Mouse (Mus musculus) hindbrain, embryonic 13.5 days (tissue): Measurements from ENCODE around the gene Slmap. TPM values are rescaled to one million over a fixed set of nuclear protein-coding genes. Genes with fewer than 3 reads are reported as not detected.
"Not testable (repeated sequence)": the region's sequence is repeated elsewhere in the genome, so short reads cannot be mapped to it uniquely, and the experiment has no call there.

ENCODE experiments used
- ATAC-seq: fragments of 200-750 bp; cut with Nextera tagmentation; 2 replicates; pipeline ENCODE4 v1.8.0; 2017; ENCODE audit warnings: moderate TSS enrichment; ENCODE audit not compliant: low FRiP score
- H3K27ac ChIP-seq: fragments of 300-500 bp; sonication (generic); 2 replicates; pipeline ENCODE4 v1.5.1; 2015; ENCODE audit warnings: inconsistent platforms, mild to moderate bottlenecking, moderate library complexity
- H3K27me3 ChIP-seq: fragments of 300-500 bp; sonication (generic); 2 replicates; pipeline ENCODE4 v1.6.1; 2015; ENCODE audit warnings: mild to moderate bottlenecking, inconsistent platforms
- H3K36me3 ChIP-seq: fragments of 300-500 bp; sonication (generic); 2 replicates; pipeline ENCODE4 v1.6.1; 2015; ENCODE audit warnings: mild to moderate bottlenecking, inconsistent platforms
- H3K4me1 ChIP-seq: fragments of 300-500 bp; sonication (generic); replicated peaks from 2 replicates; pipeline ENCODE4 v1.6.1; 2015; ENCODE audit warnings: inconsistent platforms
- H3K4me2 ChIP-seq: fragments of 300-500 bp; sonication (generic); 2 replicates; pipeline ENCODE4 v1.6.1; 2015; ENCODE audit warnings: inconsistent platforms, mild to moderate bottlenecking, moderate library complexity
- H3K4me3 ChIP-seq: fragments of 300-500 bp; sonication (generic); 2 replicates; pipeline ENCODE4 v1.5.1; 2015; ENCODE audit warnings: mild to moderate bottlenecking, inconsistent platforms
- H3K9ac ChIP-seq: fragments of 300-500 bp; sonication (generic); 2 replicates; pipeline ENCODE4 v1.6.1; 2015; ENCODE audit warnings: mild to moderate bottlenecking, inconsistent platforms
- H3K9me3 ChIP-seq: fragments of 300-500 bp; sonication (generic); 2 replicates; pipeline ENCODE4 v1.6.1; 2016; ENCODE audit warnings: inconsistent platforms
- WGBS: fragments of 180-500 bp; shearing (Covaris S2); methylation state at CpG from one replicate; pipeline ENCODE4 v1.1.7; 2015; 5-methylcytosine and 5-hydroxymethylcytosine counted together
- polyA plus RNA-seq: library from polyadenylated mRNA; unstranded; fragments of >200 nt; fragmentation: Nextera tagmentation; extraction: Ambion mirVana; gene quantifications from 2 replicates; pipeline ENCODE4 v1.2.1, GENCODE M21; 2015

Slmap gene
- 11.4 and 13.3 TPM in 2 replicates for polyA plus RNA-seq

DNA sequence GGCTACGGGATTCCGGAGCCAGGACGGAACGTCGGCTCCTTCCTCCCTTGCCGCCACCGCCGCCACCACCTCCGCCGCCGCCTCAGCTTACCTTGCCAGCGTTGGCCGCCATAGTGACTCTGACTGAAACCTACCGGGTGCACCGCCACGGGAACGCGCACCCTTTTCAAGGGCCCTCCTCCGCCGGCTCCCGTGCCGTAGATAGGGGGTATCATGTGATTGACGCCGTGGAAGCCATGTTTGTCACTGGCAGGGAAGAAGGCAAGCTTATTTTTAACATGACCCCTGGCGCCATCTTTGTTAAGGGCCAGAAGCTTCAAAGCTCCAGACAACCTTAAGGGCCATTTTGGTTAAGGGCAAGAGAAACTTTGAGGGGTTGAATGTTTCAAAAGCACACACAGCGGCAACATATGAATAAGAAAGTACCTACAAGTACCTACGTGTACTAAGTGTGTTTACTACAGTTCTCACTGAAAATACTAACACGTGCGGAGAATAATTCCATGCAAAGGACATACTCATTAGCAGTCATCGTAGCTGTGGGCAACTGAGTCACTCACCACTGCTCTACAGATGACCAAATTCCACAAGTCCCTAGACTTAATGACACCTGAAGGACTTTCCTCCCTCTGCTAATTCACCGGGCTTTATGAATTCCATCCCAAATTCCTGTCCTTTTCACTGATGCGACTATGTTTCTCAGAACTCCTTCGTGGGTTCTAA is at the start of gene Slmap:
Gene Slmap, minus strand, starts transcription at position 175 of the 723 bp plus-strand sequence.
- Histone ChIP-seq H3K4me3 (peak within 1 kb of the TSS; percentile 98), H3K27ac (peak within 1 kb of the TSS; percentile 93), H3K9ac (peak within 1 kb of the TSS; percentile 96), H3K4me1 (peaks cover 32% of the 10 kb centered on the region), H3K36me3 (0 out of 2 replicates have a peak, but pooled peaks cover 3% of the 10 kb centered on the region), H3K27me3 (no peaks in the 10 kb centered on the region), H3K9me3 (no peaks in the 10 kb centered on the region), H3K4me2 (peak within 1 kb of the TSS; percentile 89)
- WGBS: 14% methylated on average over 30 of the region's 33 CpGs
- ATAC-seq: peak; percentile 95

- Histone ChIP-seq H3K27ac (no peak overlapping the region), H3K36me3 (peaks cover 5% of the 10 kb centered on the region), H3K9ac (no peak overlapping the region), H3K27me3 (no peaks in the 10 kb centered on the region), H3K4me2 (no peak overlapping the region), H3K4me1 (peaks cover 15% of the 10 kb centered on the region), H3K4me3 (no peak overlapping the region), H3K9me3 (no peaks in the 10 kb centered on the region)
- 91% methylated on average over 3 of the region's 3 CpGs for WGBS
- ATAC-seq: no peak
These were observed 48.9 kb upstream of the Slmap start for GRCm38 (mm10) chr14:26583645-26584044.

DNA sequence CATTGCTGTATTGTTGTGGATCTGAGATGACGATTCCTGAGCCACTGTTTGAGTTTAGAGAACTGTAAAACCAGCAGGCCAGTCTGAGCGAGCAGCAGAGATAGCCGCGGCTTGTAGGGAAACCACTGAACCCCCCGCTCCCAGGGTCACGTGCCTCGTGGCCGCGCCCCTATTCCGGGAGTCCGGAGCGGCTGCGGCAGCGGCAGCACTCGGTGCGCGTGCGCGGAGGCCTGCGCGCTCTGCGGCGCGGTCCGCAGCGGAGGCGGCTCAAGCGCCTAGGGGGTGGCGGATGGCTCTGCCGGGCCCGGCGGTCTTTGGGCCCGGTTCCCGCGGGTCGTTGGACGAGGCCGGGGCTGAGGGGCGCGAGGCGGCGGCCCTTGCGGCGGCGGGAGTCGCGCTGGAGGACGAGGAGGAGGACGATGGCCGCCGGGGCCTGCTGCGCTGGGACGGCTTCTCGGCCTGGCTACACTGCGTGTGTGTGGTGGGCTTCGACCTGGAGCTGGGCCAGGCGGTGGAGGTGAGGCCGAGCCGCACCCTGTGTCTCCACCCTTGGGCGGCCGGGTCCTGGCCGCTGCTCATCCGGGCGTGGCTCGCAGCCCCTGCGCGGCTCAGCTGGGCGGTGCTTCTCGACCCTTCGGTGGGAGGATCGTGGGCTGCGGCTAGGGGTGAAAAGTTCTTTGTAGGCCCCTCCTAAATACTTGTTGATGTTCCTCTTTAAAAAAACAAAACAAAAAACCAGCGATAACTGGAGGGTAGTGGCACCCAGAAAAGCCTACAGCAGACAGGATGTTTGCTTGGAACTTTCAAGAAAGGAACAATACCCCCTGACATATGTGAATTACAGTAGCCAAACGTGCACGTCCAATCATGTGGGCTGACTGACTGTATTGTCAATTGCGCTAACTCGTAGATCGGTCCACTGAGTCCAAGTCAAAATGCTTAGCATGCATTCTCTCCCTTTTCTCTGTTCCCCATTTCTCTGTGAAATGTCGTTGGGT is 44.9 kb upstream of the Slmap start:
- Histone ChIP-seq H3K4me1 (peaks cover 15% of the 10 kb centered on the region), H3K9ac (peak overlapping the region; percentile 100), H3K27me3 (no peaks in the 10 kb centered on the region), H3K27ac (peak overlapping the region; percentile 97), H3K4me3 (peak overlapping the region; percentile 97), H3K9me3 (no peaks in the 10 kb centered on the region), H3K4me2 (peak overlapping the region; percentile 81), H3K36me3 (peaks cover 5% of the 10 kb centered on the region)
- WGBS: under 1% methylated on average over 68 of the region's 79 CpGs
- peak; percentile 97 for ATAC-seq

GRCm38 (mm10) chr14:26578791-26579191 is 44.1 kb upstream of the Slmap start:
- WGBS: 78% methylated on average over 6 of the region's 6 CpGs
- peaks cover 5% of the 10 kb centered on the region for H3K36me3 ChIP-seq
- H3K4me2 ChIP-seq: peak overlapping the region; percentile 81
- H3K9me3 ChIP-seq: no peaks in the 10 kb centered on the region
- no peaks in the 10 kb centered on the region for H3K27me3 ChIP-seq
- ATAC-seq: peak; percentile 32
- no peak overlapping the region; the same call in 1 of the 2 replicates for H3K9ac ChIP-seq
- H3K4me1 ChIP-seq: peaks cover 15% of the 10 kb centered on the region
- no peak overlapping the region for H3K27ac ChIP-seq
- H3K4me3 ChIP-seq: peak overlapping the region; percentile 97

DNA sequence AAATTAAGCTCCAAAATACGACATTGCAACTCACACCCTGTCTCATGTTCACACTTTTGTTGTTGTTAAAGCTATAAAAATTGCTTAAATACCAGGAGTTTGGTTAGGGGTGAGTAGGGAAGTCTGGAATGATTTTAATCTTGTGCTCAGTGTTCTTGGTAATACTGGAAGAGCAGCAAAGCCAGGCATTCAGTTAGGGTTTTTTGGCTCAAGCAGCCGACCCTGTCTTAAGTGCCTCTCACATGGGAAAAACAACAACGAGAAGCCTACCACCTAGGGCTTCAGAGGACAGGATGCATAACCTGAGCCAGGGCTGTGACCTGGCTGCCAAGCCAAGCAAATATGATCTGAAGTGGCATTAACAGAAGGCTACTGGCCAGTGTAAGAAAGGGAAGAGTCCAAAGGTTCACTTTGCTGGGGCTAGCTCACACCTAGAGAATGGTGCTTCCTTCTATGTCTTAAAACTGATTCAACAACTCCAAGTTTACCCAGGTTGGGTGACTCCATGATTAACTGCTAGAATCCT is 41.6 kb upstream of the Slmap start:
- no peak for ATAC-seq
- Histone ChIP-seq H3K4me2 (no peak overlapping the region), H3K36me3 (no peaks in the 10 kb centered on the region), H3K4me1 (peaks cover 7% of the 10 kb centered on the region), H3K27me3 (no peaks in the 10 kb centered on the region), H3K9me3 (no peaks in the 10 kb centered on the region), H3K27ac (no peak overlapping the region), H3K9ac (no peak overlapping the region), H3K4me3 (no peak overlapping the region)
- WGBS: 63% methylated on average over 3 of the region's 3 CpGs

- H3K27me3 ChIP-seq, H3K9ac ChIP-seq, H3K27ac ChIP-seq, ATAC-seq, H3K4me1 ChIP-seq, H3K4me2 ChIP-seq, H3K4me3 ChIP-seq, H3K9me3 ChIP-seq, H3K36me3 ChIP-seq: not testable (repeated sequence)
- 88% methylated on average over 5 of the region's 5 CpGs for WGBS
These were observed 38.8 kb upstream of the Slmap start, which contains the start of gene Dennd6a for GRCm38 (mm10) chr14:26573556-26573955. TSS of gene Dennd6a (plus strand) at chr14:26573856.

GRCm38 (mm10) chr14:26571951-26572675 is 37.4 kb upstream of the Slmap start:
- no peak overlapping the region for H3K4me2 ChIP-seq
- no peak for ATAC-seq
- WGBS: 60% methylated on average over 4 of the region's 4 CpGs

DNA sequence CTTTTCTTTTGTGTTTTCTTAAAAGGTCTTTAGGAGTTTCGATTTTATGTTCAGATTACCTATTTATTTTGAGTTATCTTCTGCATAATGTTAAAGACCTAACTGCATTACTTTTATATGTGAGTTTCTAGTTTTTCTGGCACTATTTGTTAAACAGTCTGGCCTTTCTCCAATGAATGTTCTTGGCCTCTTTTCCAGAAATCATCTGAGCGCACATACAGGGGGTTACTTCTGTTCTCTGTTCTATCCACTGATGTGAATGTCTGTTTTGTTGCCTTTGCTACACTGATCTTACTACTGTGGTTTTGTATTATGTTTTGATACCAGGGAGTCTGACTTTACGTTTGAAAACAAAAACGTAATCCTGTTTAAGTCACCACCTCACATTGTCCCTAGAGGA is 35.1 kb upstream of the Slmap start:
- Histone ChIP-seq H3K36me3 (no peaks in the 10 kb centered on the region), H3K4me2 (no peak overlapping the region), H3K27me3 (no peaks in the 10 kb centered on the region), H3K4me3 (no peak overlapping the region), H3K9ac (no peak overlapping the region), H3K4me1 (no peaks in the 10 kb centered on the region), H3K9me3 (no peaks in the 10 kb centered on the region), H3K27ac (no peak overlapping the region)
- no peak for ATAC-seq
- WGBS: 91% methylated on average over 4 of the region's 4 CpGs

More at GRCm38 (mm10) chr14:26571951-26572675, 37.4 kb upstream of the Slmap start:
- no peaks in the 10 kb centered on the region for H3K36me3 ChIP-seq
- no peak overlapping the region for H3K4me3 ChIP-seq
- no peaks in the 10 kb centered on the region for H3K4me1 ChIP-seq
- H3K9me3 ChIP-seq: no peaks in the 10 kb centered on the region
- H3K27ac ChIP-seq: no peak overlapping the region
- H3K27me3 ChIP-seq: no peaks in the 10 kb centered on the region
- H3K9ac ChIP-seq: no peak overlapping the region

- Histone ChIP-seq H3K4me3 (no peak overlapping the region), H3K27ac (no peak overlapping the region), H3K27me3 (no peaks in the 10 kb centered on the region), H3K9ac (no peak overlapping the region), H3K4me2 (no peak overlapping the region), H3K36me3 (no peaks in the 10 kb centered on the region), H3K9me3 (peaks cover 6% of the 10 kb centered on the region; the same call in 1 of the 2 replicates), H3K4me1 (no peaks in the 10 kb centered on the region)
- 95% methylated on average over 2 of the region's 2 CpGs for WGBS
- ATAC-seq: no peak
These were observed 27.5 kb upstream of the Slmap start for GRCm38 (mm10) chr14:26562247-26562646.

DNA sequence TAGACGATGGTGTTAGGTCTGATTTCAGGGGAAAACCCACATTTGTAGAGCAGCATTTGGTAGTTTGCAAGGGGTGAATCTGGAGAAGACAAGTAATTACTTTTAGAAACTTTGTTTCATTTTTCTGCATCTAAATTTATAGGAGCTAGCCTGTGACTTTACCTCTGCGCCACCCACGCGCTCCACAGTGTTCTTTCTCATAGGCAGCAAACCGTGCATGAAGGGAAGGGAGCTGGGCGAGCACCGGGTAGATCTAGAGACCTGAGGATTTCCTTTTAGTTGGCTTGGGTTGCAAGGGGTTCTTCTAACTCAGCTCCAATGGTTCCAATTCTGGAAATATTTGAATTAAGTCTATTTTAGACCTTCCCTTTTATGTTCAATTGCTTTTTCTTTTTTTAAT is 23.8 kb upstream of the Slmap start:
- ATAC-seq: no peak
- Histone ChIP-seq H3K4me2 (no peak overlapping the region), H3K4me1 (no peaks in the 10 kb centered on the region), H3K9ac (no peak overlapping the region), H3K27ac (no peak overlapping the region), H3K4me3 (no peak overlapping the region), H3K9me3 (peaks cover 6% of the 10 kb centered on the region; the same call in 1 of the 2 replicates), H3K36me3 (no peaks in the 10 kb centered on the region), H3K27me3 (no peaks in the 10 kb centered on the region)
- 93% methylated on average over 7 of the region's 7 CpGs for WGBS

- Histone ChIP-seq H3K9me3 (peaks cover 6% of the 10 kb centered on the region; the same call in 1 of the 2 replicates), H3K9ac (no peak overlapping the region)
- 50% methylated on average over 1 of the region's 1 CpGs for WGBS
These were observed 22.9 kb upstream of the Slmap start for GRCm38 (mm10) chr14:26557581-26557980.

More at GRCm38 (mm10) chr14:26557581-26557980, 22.9 kb upstream of the Slmap start:
- Histone ChIP-seq H3K4me1 (no peaks in the 10 kb centered on the region), H3K36me3 (no peaks in the 10 kb centered on the region), H3K4me3 (no peak overlapping the region), H3K27me3 (no peaks in the 10 kb centered on the region), H3K4me2 (no peak overlapping the region), H3K27ac (no peak overlapping the region)
- ATAC-seq: no peak
